Mouse (Mus musculus) cerebellum, adult 11-12 months (tissue): Measurements from ENCODE around the gene Otulinl.
A peak's percentile ranks its signal among the peaks of the same experiment; 100 is the strongest.

Experiments
- DNase-seq: peaks from one replicate; pipeline ENCODE4 v3.0.0; 2022

The Otulinl gene

DNA sequence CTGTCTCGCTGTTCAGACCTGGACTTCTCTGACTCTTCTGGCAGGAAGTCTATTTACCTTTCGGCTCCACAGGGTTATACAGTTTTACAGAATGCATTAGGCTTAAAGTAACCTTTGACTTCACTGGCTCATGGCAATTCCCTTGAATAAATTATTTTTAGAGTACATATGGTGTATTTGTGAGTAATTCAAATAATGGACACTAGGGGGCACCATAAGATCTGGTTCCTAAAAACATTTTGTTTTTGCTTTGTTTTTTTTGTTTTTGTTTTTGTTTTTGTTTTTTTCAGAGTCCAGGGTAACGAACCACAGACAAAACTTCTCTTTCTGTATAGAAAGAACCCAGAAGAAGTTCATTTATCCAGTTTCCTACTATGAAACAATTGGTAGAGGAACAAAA, 33.7 kb downstream of the Otulinl start:
- DNase-seq: no peak

GRCm38 (mm10) chr15:27646665-27647064, 34.7 kb downstream of the Otulinl start:
- no peak for DNase-seq

- no peak for DNase-seq
Measured at GRCm38 (mm10) chr15:27645250-27645649, 36.1 kb downstream of the Otulinl start.

- peak; percentile 36 for DNase-seq
Measured at GRCm38 (mm10) chr15:27642895-27643294, 38.5 kb downstream of the Otulinl start.

- no peak for DNase-seq
Measured at GRCm38 (mm10) chr15:27641171-27641570, 40.2 kb downstream of the Otulinl start.

GRCm38 (mm10) chr15:27633941-27634900, 47.2 kb downstream of the Otulinl start:
- DNase-seq: no peak

GRCm38 (mm10) chr15:27630601-27631383, 50.6 kb downstream of the Otulinl start, which contains the start of gene Otulin:
Otulin (minus strand) TSS chr15:27630693.
- peak; percentile 98 for DNase-seq

DNA sequence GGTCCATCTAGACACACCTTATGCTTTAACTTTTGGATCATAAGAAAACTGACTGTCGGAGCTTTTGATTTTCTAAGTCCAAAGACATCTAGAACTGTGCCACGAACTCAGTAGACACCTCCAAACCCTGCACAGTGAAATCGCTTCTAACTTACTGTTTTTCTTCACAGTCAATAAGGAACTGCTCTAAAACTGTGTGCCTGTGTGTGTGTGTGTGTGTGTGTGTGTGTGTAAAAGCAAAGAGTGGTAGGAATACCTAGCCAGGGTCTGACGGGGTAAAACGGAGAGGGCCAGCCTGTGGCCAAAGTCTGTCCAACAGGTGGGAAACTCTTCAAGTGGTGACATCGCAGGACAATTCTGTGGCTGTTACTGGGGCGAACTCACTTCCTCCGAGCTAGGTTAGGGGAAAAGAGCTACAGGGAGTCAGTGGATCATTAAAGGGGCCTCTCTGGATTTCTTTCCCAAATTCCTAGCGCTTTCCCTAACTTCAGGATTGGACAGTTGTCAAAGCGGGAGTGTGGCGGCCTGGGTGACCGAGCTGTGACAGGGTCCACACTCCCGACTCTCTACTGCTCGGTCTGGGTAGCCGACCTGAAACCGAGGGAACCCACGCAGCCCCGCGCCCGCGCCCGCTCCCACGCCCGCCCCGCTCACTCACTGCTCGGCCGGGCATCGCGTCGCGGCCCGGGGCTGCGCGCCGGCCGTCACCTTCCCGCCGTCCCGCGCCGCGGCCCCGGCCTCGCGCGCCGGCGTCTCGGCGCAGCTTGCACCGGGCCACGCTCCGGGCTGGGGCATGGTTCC, 51.4 kb downstream of the Otulinl start:
- DNase-seq: no peak

- no peak for DNase-seq
Measured at GRCm38 (mm10) chr15:27629046-27629445, 52.3 kb downstream of the Otulinl start.

DNA sequence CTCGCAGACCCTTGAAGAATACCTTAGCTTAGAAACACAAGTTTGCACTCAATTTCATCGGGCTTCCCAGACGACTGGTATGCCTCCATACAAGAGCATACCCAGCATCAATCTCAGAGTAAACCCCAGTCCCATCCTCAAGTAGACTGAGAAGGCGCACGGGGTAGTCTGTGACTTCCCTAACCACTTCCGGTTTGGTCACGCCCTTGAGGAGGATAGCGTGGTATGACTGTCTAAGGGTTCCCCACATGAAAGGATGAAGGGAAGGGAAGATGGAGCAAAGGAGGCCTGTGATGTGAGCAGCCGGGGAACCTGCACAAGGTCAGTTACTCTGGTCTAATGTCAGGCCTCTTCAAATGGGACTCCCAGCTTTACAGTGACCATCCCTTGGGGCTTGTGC, 53.6 kb downstream of the Otulinl start:
- no peak for DNase-seq

GRCm38 (mm10) chr15:27626314-27626713, 55.1 kb downstream of the Otulinl start:
- DNase-seq: no peak

GRCm38 (mm10) chr15:27625890-27626255, 55.5 kb downstream of the Otulinl start:
- no peak for DNase-seq

GRCm38 (mm10) chr15:27625014-27625889, 56.1 kb downstream of the Otulinl start:
- DNase-seq: peak; percentile 59

GRCm38 (mm10) chr15:27623286-27623685, 58.1 kb downstream of the Otulinl start:
- DNase-seq: no peak

GRCm38 (mm10) chr15:27620475-27621185, 60.7 kb downstream of the Otulinl start:
- no peak for DNase-seq

DNA sequence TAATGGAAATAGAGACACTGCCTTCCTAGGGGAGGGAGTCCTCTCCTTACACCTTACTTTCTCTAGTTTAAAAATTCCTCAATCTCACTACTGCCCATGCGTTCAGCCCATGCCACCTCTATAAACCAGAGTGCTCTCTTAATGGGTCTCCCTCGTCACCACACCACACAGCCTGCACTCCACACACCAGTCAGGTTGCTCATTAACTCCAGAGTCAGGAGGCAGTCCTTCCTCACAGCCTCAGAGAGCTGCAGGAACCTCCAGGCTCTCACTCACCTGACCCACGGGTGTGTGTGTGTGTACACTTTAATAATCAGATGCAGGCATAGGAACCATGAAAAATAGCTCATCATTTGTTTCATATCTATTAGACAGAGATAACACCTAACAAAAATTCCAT, 61.7 kb downstream of the Otulinl start:
- DNase-seq: no peak

DNA sequence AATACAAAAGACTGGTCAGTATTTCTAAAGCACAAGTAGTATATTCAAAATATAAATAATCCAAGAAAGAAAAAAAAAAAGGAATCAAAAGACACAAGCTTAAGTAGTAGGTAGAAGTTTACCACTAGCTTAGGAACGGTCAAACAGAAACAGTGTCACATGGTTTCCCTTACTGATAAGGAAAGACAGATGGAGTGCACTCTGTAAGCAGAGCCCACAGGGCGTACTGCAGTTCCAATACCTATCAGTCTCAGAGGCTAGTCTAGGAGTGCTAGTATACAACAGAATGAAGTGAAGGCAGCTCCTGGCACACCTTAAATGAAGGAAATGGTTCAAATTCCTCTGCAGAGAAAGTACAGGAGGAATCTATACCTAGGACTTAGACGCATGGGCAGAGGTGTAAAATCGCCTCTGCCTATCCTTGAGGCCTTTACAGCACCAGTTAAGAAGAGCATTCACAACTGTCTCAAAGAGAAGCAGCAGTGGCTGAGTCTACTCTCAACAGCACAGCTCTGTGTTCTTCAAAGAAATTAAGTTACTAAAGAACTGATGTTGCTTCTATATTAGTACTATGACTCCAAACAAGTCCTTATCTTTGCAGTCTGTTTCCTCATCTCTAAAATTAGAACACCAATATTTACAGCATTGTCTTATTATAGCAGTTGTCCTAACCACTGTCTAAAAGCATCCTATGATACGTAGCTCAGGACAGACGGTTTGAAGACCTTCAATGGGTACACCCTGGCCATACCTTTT, 62.4 kb downstream of the Otulinl start:
- no peak for DNase-seq

DNA sequence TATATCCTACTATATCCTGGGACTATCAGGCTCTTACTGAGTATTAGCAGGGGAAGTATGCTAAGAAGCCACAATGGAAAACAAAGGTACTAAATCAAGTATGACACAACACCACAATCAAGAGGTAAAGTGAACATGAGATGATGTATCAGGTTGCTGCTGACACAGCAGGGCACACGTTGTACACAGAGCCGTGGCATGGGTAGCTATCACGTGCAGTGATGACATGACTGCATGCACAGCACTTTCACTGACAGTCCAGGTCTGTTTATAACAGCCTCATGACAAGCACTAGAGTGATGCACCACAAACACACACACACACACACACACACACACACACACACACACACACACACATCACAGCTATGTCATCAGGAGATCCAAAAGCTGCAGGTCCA, 64.2 kb downstream of the Otulinl start:
- no peak for DNase-seq

DNA sequence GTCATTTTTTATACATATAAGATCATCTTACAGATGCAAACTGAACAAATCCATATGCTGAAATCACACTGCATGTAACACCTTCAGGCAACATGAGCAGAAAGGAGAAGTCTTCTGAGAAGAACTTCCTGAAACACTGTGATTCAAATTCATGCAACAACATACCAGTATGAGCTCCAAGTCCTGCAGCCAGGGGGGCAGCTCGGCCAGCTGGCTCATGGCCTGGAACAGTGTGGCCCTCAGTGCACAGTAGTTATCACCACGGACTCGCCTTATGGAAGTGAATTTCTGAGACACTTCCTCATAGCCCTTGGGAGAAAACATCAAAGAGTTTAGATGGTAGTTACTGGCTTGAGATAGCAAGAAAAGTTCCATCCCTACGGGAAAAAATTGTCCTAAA, 65.2 kb downstream of the Otulinl start:
- DNase-seq: peak; percentile 69

DNA sequence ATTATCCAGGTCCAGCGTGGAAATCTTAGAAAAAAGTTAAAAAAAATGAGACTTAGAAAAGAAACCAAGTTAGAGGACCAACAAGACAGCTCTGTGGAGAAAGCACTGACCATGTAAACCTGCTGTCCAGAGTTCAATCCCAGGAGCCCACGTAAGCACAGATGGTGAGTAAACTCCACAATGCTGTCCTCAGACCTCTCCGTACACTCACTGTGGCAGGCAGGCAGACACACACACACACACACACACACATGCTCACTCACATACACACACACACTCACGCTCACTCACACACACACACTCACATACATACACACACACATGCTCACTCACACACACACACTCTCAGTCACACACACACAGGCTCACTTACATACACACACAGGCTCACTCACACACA, 68.1 kb downstream of the Otulinl start:
- DNase-seq: no peak
